Mouse (Mus musculus) liver, embryonic 16.5 days (tissue): ENCODE measurements around the gene Rmnd5b. TPM values are rescaled to one million over a fixed set of nuclear protein-coding genes. Genes with fewer than 3 reads are reported as not detected.
A peak's percentile ranks its signal among the peaks of the same experiment; 100 is the strongest.

ENCODE experiments used
- ATAC-seq: fragments of 200-750 bp; cut with Nextera tagmentation; 2 replicates; pipeline ENCODE4 v1.8.0; 2017; ENCODE audit warnings: low read depth, mild to moderate bottlenecking, moderate number of reproducible peaks, moderate library complexity
- H3K27ac ChIP-seq: fragments of 300-500 bp; sonication (generic); 2 replicates; pipeline ENCODE4 v1.5.1; 2014; ENCODE audit warnings: mild to moderate bottlenecking, low read length
- H3K27me3 ChIP-seq: fragments of 300-500 bp; sonication (generic); 2 replicates; pipeline ENCODE4 v1.6.1; 2014; ENCODE audit warnings: low read depth, low read length, mixed read lengths; ENCODE audit not compliant: control insufficient read depth, insufficient read depth
- H3K36me3 ChIP-seq: fragments of 300-500 bp; sonication (generic); 2 replicates; pipeline ENCODE4 v1.6.1; 2014; ENCODE audit warnings: mild to moderate bottlenecking; ENCODE audit not compliant: control insufficient read depth, insufficient read depth
- H3K4me1 ChIP-seq: fragments of 300-500 bp; sonication (generic); 2 replicates; pipeline ENCODE4 v1.6.1; 2014; ENCODE audit warnings: low read depth, low read length, mixed read lengths; ENCODE audit not compliant: control insufficient read depth
- H3K4me2 ChIP-seq: fragments of 300-500 bp; sonication (generic); 2 replicates; pipeline ENCODE4 v1.6.1; 2014; ENCODE audit warnings: low read depth, low read length, mixed read lengths
- H3K4me3 ChIP-seq: fragments of 300-500 bp; sonication (generic); 2 replicates; pipeline ENCODE4 v1.5.1; 2014; ENCODE audit warnings: low read depth, mild to moderate bottlenecking, low read length
- H3K9ac ChIP-seq: fragments of 300-500 bp; sonication (generic); 2 replicates; pipeline ENCODE4 v1.6.1; 2014; ENCODE audit warnings: low read depth, low read length
- H3K9me3 ChIP-seq: fragments of 300-500 bp; sonication (generic); replicated peaks from 2 replicates; pipeline ENCODE4 v1.6.1; 2016; ENCODE audit warnings: low read length; ENCODE audit not compliant: control insufficient read depth
- WGBS: fragments of 180-500 bp; shearing (Covaris S2); extraction: QIAGEN DNeasy Blood & Tissue Kit; methylation state at CpG from one replicate; pipeline ENCODE4 v1.1.7; 2014; ENCODE audit not compliant: insufficient replicate concordance; 5-methylcytosine and 5-hydroxymethylcytosine counted together
- polyA plus RNA-seq: library from polyadenylated mRNA; unstranded; fragments of >200 nt; fragmentation: Nextera tagmentation; extraction: Ambion mirVana; gene quantifications from 2 replicates; pipeline ENCODE4 v1.2.1, GENCODE M21; 2015

The Rmnd5b gene
- polyA plus RNA-seq, 1 experiment from 2014 or later = 17.7 TPM

DNA sequence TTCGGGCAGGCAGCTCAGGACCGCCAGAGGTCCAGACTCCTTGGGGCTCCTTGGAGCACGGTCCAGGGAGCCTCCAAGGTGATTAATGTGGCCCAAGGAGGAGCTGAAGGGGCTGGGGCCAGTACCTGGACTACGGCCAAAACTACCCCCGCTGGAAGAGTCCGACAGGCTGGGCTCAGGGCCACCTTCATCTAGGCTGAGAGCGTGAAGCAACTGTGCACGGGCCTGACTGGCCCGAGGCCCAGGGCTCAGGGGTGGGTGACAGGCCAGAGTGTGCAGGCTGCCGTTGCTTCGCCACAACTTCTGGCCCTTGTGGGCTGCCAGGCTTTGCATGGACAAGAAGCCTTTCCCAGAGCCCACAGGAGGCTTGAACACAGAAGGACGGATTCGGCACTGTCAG lies 9.6 kb upstream of the Rmnd5b start:
- H3K9ac ChIP-seq = no peak overlapping the region
- no peak overlapping the region for H3K4me2 ChIP-seq
- no peak overlapping the region for H3K27ac ChIP-seq
- no peaks in the 10 kb centered on the region for H3K9me3 ChIP-seq
- H3K36me3 ChIP-seq = no peaks in the 10 kb centered on the region
- 71% methylated on average over 13 of the region's 13 CpGs for WGBS
- H3K4me3 ChIP-seq = no peak overlapping the region
- peaks cover 18% of the 10 kb centered on the region for H3K27me3 ChIP-seq
- peaks cover 10% of the 10 kb centered on the region for H3K4me1 ChIP-seq
- no peak for ATAC-seq

- peak overlapping the region; percentile 43; the same call in 1 of the 2 replicates for H3K27ac ChIP-seq
- ATAC-seq = no peak
- H3K9me3 ChIP-seq = no peaks in the 10 kb centered on the region
- peaks cover 7% of the 10 kb centered on the region for H3K27me3 ChIP-seq
- H3K9ac ChIP-seq = no peak overlapping the region
- 36% methylated on average over 16 of the region's 16 CpGs for WGBS
- no peak overlapping the region for H3K4me3 ChIP-seq
- H3K4me1 ChIP-seq = peaks cover under 1% of the 10 kb centered on the region; the same call in 1 of the 2 replicates
- H3K4me2 ChIP-seq = no peak overlapping the region
- H3K36me3 ChIP-seq = no peaks in the 10 kb centered on the region
Observed at GRCm38 (mm10) chr11:51644217-51644616, 8.5 kb upstream of the Rmnd5b start.

DNA sequence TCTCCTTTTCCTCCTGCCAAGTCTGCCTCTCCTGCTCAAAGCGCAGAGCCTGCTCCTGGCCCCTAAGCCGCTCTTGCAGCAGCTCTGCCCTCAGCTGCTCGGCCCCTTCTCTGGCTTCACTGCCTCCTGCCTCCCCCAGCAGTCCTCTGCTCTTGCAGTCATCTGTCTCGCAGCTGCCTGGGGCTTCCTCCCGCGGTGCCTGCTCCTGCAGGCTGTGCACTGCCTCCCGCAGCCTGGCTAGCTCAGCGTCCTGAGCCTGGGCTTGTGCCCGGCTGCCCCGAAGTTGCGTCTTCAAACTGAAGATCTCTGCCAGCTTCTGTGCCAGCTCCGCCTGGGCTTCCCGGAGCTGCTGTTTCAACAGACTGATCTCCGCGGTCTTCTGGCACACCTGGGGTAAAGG lies 8.1 kb upstream of the Rmnd5b start:
- H3K27ac ChIP-seq = peak overlapping the region; percentile 43; the same call in 1 of the 2 replicates
- WGBS = 45% methylated on average over 15 of the region's 15 CpGs
- no peaks in the 10 kb centered on the region for H3K4me1 ChIP-seq

DNA sequence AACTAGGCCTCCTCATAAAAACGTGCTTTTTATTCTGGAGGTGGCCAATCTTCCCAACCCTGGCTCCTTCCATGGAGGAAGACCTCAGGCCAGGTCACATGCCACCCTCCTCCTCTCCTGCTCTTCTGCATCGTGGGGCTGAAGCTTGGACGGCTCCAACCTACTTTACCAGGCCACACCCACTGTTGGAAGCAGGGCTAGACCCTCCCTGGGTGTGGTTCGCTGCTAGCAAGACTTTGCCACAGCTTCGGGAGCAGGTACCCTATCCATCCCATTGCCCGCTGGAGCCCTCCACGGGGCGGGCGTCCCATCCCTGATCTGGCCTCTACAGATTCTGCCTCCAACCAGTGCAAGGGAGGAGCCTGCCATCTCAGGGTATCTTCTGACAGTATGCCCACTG lies 7.5 kb upstream of the Rmnd5b start:
- H3K9me3 ChIP-seq = no peaks in the 10 kb centered on the region
- H3K36me3 ChIP-seq = no peaks in the 10 kb centered on the region
- no peak overlapping the region for H3K4me3 ChIP-seq
- no peaks in the 10 kb centered on the region for H3K4me1 ChIP-seq
- H3K27ac ChIP-seq = no peak overlapping the region
- peaks cover 3% of the 10 kb centered on the region; the same call in 1 of the 2 replicates for H3K27me3 ChIP-seq
- ATAC-seq = no peak
- WGBS = 53% methylated on average over 9 of the region's 9 CpGs
- no peak overlapping the region for H3K9ac ChIP-seq
- H3K4me2 ChIP-seq = no peak overlapping the region

More for the DNA sequence above, 8.1 kb upstream of the Rmnd5b start:
- Histone ChIP-seq H3K4me3 (no peak overlapping the region), H3K36me3 (no peaks in the 10 kb centered on the region), H3K27me3 (peaks cover 3% of the 10 kb centered on the region; the same call in 1 of the 2 replicates), H3K4me2 (no peak overlapping the region), H3K9ac (no peak overlapping the region), H3K9me3 (no peaks in the 10 kb centered on the region)
- no peak for ATAC-seq

DNA sequence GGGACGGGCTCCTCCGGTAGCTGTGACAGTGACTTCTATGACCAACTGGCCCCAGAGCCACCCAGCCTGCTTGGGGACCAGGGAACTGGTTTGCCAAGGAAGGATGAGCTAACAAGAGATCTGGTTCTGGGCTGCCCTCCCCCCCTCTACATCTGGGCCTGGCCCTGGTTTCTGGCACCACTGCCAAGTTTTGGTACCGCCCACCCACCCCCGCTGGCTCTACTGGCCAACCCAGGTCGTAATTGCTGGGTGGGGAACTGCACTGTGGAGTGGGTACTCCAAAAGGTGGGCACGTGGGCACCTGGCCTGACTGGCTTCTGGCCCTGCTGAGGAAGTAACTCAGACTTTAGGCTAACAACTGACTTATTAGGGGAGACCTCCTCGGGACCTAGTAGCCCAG lies 5.1 kb upstream of the Rmnd5b start:
- H3K9ac ChIP-seq = no peak overlapping the region
- H3K9me3 ChIP-seq = no peaks in the 10 kb centered on the region
- H3K27me3 ChIP-seq = peaks cover 3% of the 10 kb centered on the region; the same call in 1 of the 2 replicates
- ATAC-seq = no peak
- H3K4me2 ChIP-seq = no peak overlapping the region
- H3K27ac ChIP-seq = no peak overlapping the region
- WGBS = 66% methylated on average over 7 of the region's 7 CpGs
- peaks cover 12% of the 10 kb centered on the region for H3K4me1 ChIP-seq
- H3K4me3 ChIP-seq = no peak overlapping the region
- H3K36me3 ChIP-seq = no peaks in the 10 kb centered on the region

GRCm38 (mm10) chr11:51638497-51638896 lies 2.8 kb upstream of the Rmnd5b start:
- Histone ChIP-seq H3K27ac (peak overlapping the region; percentile 16; the same call in 1 of the 2 replicates), H3K9me3 (no peaks in the 10 kb centered on the region), H3K9ac (no peak overlapping the region), H3K4me3 (no peak overlapping the region), H3K27me3 (no peaks in the 10 kb centered on the region), H3K4me1 (peaks cover 25% of the 10 kb centered on the region), H3K36me3 (no peaks in the 10 kb centered on the region), H3K4me2 (peak overlapping the region; percentile 47)
- no peak for ATAC-seq
- WGBS = 47% methylated on average over 5 of the region's 5 CpGs

- Histone ChIP-seq H3K4me1 (peaks cover 25% of the 10 kb centered on the region), H3K4me2 (peak overlapping the region; percentile 47), H3K36me3 (no peaks in the 10 kb centered on the region), H3K9me3 (no peaks in the 10 kb centered on the region), H3K4me3 (0 out of 2 replicates have a peak overlapping the region, but pooled peaks have one; percentile 21), H3K27ac (peak overlapping the region; percentile 16; the same call in 1 of the 2 replicates), H3K9ac (no peak overlapping the region), H3K27me3 (no peaks in the 10 kb centered on the region)
- no peak for ATAC-seq
- WGBS = 3% methylated on average over 17 of the region's 17 CpGs
Observed at GRCm38 (mm10) chr11:51637971-51638414, 2.3 kb upstream of the Rmnd5b start.

GRCm38 (mm10) chr11:51636323-51636684 lies 608 bp upstream of the Rmnd5b start:
- H3K9ac ChIP-seq = peak overlapping the region; percentile 85
- 5% methylated on average over 6 of the region's 6 CpGs for WGBS
- ATAC-seq = peak; percentile 50
- no peaks in the 10 kb centered on the region for H3K27me3 ChIP-seq
- peak overlapping the region; percentile 83 for H3K4me2 ChIP-seq
- peak overlapping the region; percentile 87 for H3K27ac ChIP-seq
- H3K4me1 ChIP-seq = peaks cover 25% of the 10 kb centered on the region
- H3K4me3 ChIP-seq = peak overlapping the region; percentile 85
- no peaks in the 10 kb centered on the region for H3K9me3 ChIP-seq
- H3K36me3 ChIP-seq = no peaks in the 10 kb centered on the region

GRCm38 (mm10) chr11:51635127-51635524 lies 570 bp downstream of the Rmnd5b start:
- H3K36me3 ChIP-seq = no peaks in the 10 kb centered on the region
- ATAC-seq = no peak
- WGBS = 3% methylated on average over 6 of the region's 6 CpGs
- peak overlapping the region; percentile 85 for H3K4me3 ChIP-seq
- no peaks in the 10 kb centered on the region for H3K27me3 ChIP-seq
- H3K9ac ChIP-seq = peak overlapping the region; percentile 85
- H3K9me3 ChIP-seq = no peaks in the 10 kb centered on the region
- peak overlapping the region; percentile 83 for H3K4me2 ChIP-seq
- H3K27ac ChIP-seq = peak overlapping the region; percentile 87
- H3K4me1 ChIP-seq = peaks cover 25% of the 10 kb centered on the region
